ENCODE assay signal across 8 mouse cellular contexts in the genomic region with DNA sequence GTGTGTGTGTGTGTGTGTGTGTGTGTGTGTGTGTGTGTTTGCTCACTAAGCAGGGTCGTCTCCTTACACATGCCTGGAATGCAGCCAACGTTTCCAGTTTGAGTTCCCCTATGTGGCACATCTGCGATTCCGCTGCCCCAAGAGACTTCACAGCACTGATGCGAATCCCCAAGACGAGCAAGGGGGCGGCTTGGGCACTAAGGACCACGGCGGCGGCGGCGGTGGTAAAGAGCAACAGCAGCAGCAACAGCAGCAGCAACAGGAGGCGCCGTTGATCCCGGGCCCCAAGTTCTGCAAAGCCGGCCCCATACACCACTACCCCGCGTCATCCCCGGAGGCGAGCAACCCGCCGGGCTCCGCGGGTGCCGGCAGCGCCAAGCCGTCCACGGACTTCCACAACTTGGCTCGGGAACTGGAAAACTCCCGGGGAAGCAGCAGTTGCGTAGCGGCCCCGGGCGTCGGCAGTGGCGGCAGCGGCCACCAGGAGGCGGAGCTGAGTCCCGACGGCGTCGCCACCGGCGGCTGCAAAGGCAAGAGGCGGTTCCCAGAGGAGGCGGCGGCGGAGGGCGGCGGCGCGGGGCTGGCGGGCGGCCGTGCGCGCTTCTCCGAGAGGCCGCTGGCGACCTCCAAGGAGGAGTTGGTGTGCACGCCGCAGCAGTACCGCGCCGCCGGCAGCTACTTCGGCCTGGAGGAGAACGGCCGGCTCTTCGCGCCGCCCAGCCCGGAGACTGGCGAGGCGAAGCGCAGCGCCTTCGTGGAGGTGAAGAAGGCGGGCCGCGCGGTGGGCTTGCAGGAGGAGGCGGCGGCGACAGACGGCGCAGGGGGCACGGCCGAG. TPM values are rescaled to one million over a fixed set of nuclear protein-coding genes. Genes with fewer than 3 reads are reported as not detected.
DNase-seq lines count a peak whose midpoint lies in the region; ATAC-seq and TF ChIP-seq lines count a peak whose summit lies in the region.

No protein-coding gene starts in this region.

- peak overlapping the region; percentile 65 for H3K27ac ChIP-seq in forebrain, embryonic 15.5 days (replicated peaks)

- H3K36me3 ChIP-seq in E14TG2a.4 (ENCODE audit: insufficient read depth, low read length), result no peaks in the 10 kb centered on the region
- no peaks in the 10 kb centered on the region for H3K36me3 ChIP-seq in forebrain, embryonic 15.5 days

- peak overlapping the region; percentile 59 for H3K9ac ChIP-seq in forebrain, embryonic 15.5 days (replicated peaks)

- no peak for TF ChIP-seq CTCF in E14TG2a.4 (conservative IDR thresholded peaks at IDR 0.05; ENCODE audit: low read length)

- H3K4me2 ChIP-seq in forebrain, embryonic 15.5 days (replicated peaks), result peak overlapping the region; percentile 91

- peak; percentile 84 for DNase-seq in cerebellum, adult 11 months
- DNase-seq in heart, postnatal 4 days, result peak; percentile 92
- peak; percentile 81 to 83 for DNase-seq in layer of hippocampus, postnatal 14 days (ENCODE audit: low spot score in 2 of 2)
- DNase-seq in lung, postnatal 10 days, result peak; percentile 91
- peak; percentile 84 for DNase-seq in ovary, postnatal 36 days (ENCODE audit: low spot score)
- peak; percentile 79 for DNase-seq in thymus, postnatal 14 days

- WGBS in forebrain, embryonic 15.5 days, result under 1% methylated on average over 86 of the region's 89 CpGs

- peaks cover 95% of the 10 kb centered on the region for H3K27me3 ChIP-seq in E14TG2a.4 (ENCODE audit: insufficient read depth, low read length)
- peaks cover 57% of the 10 kb centered on the region for H3K27me3 ChIP-seq in forebrain, embryonic 15.5 days

- H3K4me1 ChIP-seq in E14TG2a.4 (replicated peaks; ENCODE audit: low read depth, low read length), result peaks cover 34% of the 10 kb centered on the region
- peaks cover 57% of the 10 kb centered on the region for H3K4me1 ChIP-seq in forebrain, embryonic 15.5 days

- ATAC-seq in forebrain, embryonic 15.5 days (replicated peaks), result peak; percentile 57

- H3K9me3 ChIP-seq in E14TG2a.4 (ENCODE audit: low read length), result no peaks in the 10 kb centered on the region
- no peaks in the 10 kb centered on the region for H3K9me3 ChIP-seq in forebrain, embryonic 15.5 days

- H3K4me3 ChIP-seq in E14TG2a.4 (replicated peaks; ENCODE audit: low read length), result peak overlapping the region; percentile 78
- H3K4me3 ChIP-seq in forebrain, embryonic 15.5 days, result peak overlapping the region; percentile 57

RNA-seq across cellular contexts. Expression of gene Prdm8, which starts 18.2 kb away (rescaled TPM):
- polyA plus RNA-seq in forebrain, embryonic 15.5 days (2015; fragmentation: Nextera tagmentation; extraction: Ambion mirVana), result 7.9 and 8.7 TPM in 2 replicates
- under 1 TPM; 0.18 to 0.41 TPM for total RNA-seq in heart, postnatal 4 days (2021)
- total RNA-seq in layer of hippocampus, postnatal 14 days (2021), result 10 to 100 TPM; 62.1 to 75.4 TPM

Comparison
In these comparisons a context has a peak if more than half of its experiments do, and no peak if none do; other contexts are left out.
1. Peak in every context shown above with its lines: DNase-seq, ATAC-seq, H3K4me3 ChIP-seq and H3K27ac ChIP-seq.
2. RNA of gene Prdm8, which starts 18.2 kb away (total RNA-seq): 62.1 to 75.4 TPM in layer of hippocampus, postnatal 14 days; 0.18 to 0.41 TPM in heart, postnatal 4 days; every median in the first group is over 10 times any median in the second.